Mouse (Mus musculus) MEL (cell line): ENCODE data around the gene Taok1. TPM values are rescaled to one million over a fixed set of nuclear protein-coding genes. Genes with fewer than 3 reads are reported as not detected.

Experiments
- DNase-seq: peaks from one replicate; pipeline ENCODE4 v3.0.0; 2011; ENCODE audit warnings: low read depth, low spot score
- H3K27ac ChIP-seq: 2 replicates; pipeline ENCODE4 v1.5.1; 2012; ENCODE audit warnings: low read depth, mild to moderate bottlenecking, control low read depth, low read length, moderate library complexity; ENCODE audit not compliant: control insufficient read depth
- H3K27me3 ChIP-seq, 2 experiments: fragments of 150-350 bp in 1 of 2; sonication (generic) in 1 of 2; 2 replicates each; pipeline ENCODE4 v1.6.1; 2012; ENCODE audit warnings: low read length in 2 of 2, mild to moderate bottlenecking in 2 of 2, improper control_type of control experiment in 1 of 2, moderate library complexity in 1 of 2; ENCODE audit not compliant: insufficient read depth in 2 of 2, control insufficient read depth in 1 of 2
- H3K36me3 ChIP-seq, 2 experiments: 2 replicates each; pipeline ENCODE4 v1.6.1; 2012 to 2014; ENCODE audit warnings: low read length in 2 of 2, improper control_type of control experiment in 1 of 2, inconsistent platforms in 1 of 2, mild to moderate bottlenecking in 1 of 2; ENCODE audit not compliant: insufficient read depth in 2 of 2, control insufficient read depth in 1 of 2
- H3K4me1 ChIP-seq, 2 experiments: fragments of 150-350 bp in 1 of 2; sonication (generic) in 1 of 2; 2 replicates each; pipeline ENCODE4 v1.6.1; 2012; ENCODE audit warnings: low read length in 2 of 2, improper control_type of control experiment in 1 of 2, mild to moderate bottlenecking in 1 of 2; ENCODE audit not compliant: insufficient read depth in 2 of 2, control insufficient read depth in 1 of 2
- H3K4me3 ChIP-seq, 2 experiments: fragments of 150-350 bp in 1 of 2; sonication (generic) in 1 of 2; 2 replicates each; pipeline ENCODE4 v1.5.1; 2012; ENCODE audit warnings: low read depth in 2 of 2, low read length in 2 of 2, mild to moderate bottlenecking in 2 of 2, moderate library complexity in 2 of 2, control low read depth in 1 of 2, improper control_type of control experiment in 1 of 2; ENCODE audit not compliant: control insufficient read depth in 1 of 2, insufficient read depth in 1 of 2
- H3K79me2 ChIP-seq: 2 replicates; pipeline ENCODE4 v1.6.1; 2012; ENCODE audit warnings: mild to moderate bottlenecking, low read length, moderate library complexity; ENCODE audit not compliant: control insufficient read depth, poor library complexity, insufficient read depth
- H3K9ac ChIP-seq: 2 replicates; pipeline ENCODE4 v1.6.1; 2012; ENCODE audit warnings: low read depth, mild to moderate bottlenecking, control low read depth, low read length, moderate library complexity; ENCODE audit not compliant: control insufficient read depth, poor library complexity, severe bottlenecking
- H3K9me3 ChIP-seq: fragments of 150-350 bp; sonication (generic); replicated peaks from 2 replicates; pipeline ENCODE4 v1.6.1; 2012; ENCODE audit warnings: mild to moderate bottlenecking, low read length, improper control_type of control experiment, moderate library complexity; ENCODE audit not compliant: insufficient read depth
- BHLHE40 ChIP-seq: IDR thresholded peaks from 2 replicates; pipeline ENCODE4 v1.6.1; 2012; ENCODE audit warnings: low read depth, mild to moderate bottlenecking, inconsistent platforms, low read length, improper control_type of control experiment, borderline replicate concordance
- CHD1 ChIP-seq: IDR thresholded peaks from 2 replicates; pipeline ENCODE4 v1.6.1; 2012; ENCODE audit warnings: low read depth, mild to moderate bottlenecking, inconsistent platforms, low read length, improper control_type of control experiment
- CHD2 ChIP-seq: IDR thresholded peaks from 2 replicates; pipeline ENCODE4 v1.6.1; 2011; ENCODE audit warnings: low read length, improper control_type of control experiment
- CTCF ChIP-seq, 3 experiments: IDR thresholded peaks in 2 of 3; conservative IDR thresholded peaks in 1 of 3; 2 replicates each; pipeline ENCODE4 v1.5.1; 2011 to 2012; ENCODE audit warnings: low read length in 3 of 3, low read depth in 2 of 3, mild to moderate bottlenecking in 2 of 3, improper control_type of control experiment in 1 of 3, inconsistent platforms in 1 of 3, mixed read lengths in 1 of 3, moderate library complexity in 1 of 3; ENCODE audit not compliant: control insufficient read depth in 1 of 3, insufficient read depth in 1 of 3, poor library complexity in 1 of 3, severe bottlenecking in 1 of 3
- ELF1 ChIP-seq: IDR thresholded peaks from 2 replicates; pipeline ENCODE4 v1.6.1; 2014; ENCODE audit warnings: low read depth, mild to moderate bottlenecking, inconsistent platforms, low read length, improper control_type of control experiment, moderate library complexity
- EP300 ChIP-seq, 2 experiments: IDR thresholded peaks; 2 replicates each; pipeline ENCODE4 v1.6.1; 2011; ENCODE audit warnings: improper control_type of control experiment in 2 of 2, low read length in 2 of 2, low read depth in 1 of 2, mild to moderate bottlenecking in 1 of 2
- ETS1 ChIP-seq: IDR thresholded peaks from 2 replicates; pipeline ENCODE4 v1.6.1; 2012; ENCODE audit warnings: low read depth, mild to moderate bottlenecking, inconsistent platforms, low read length, improper control_type of control experiment, moderate library complexity
- GABPA ChIP-seq: IDR thresholded peaks from 2 replicates; pipeline ENCODE4 v1.6.1; 2012; ENCODE audit warnings: low read depth, mild to moderate bottlenecking, inconsistent platforms, low read length, improper control_type of control experiment, moderate library complexity
- GATA1 ChIP-seq: IDR thresholded peaks from 2 replicates; pipeline ENCODE4 v1.6.1; 2011; ENCODE audit warnings: low read depth, low read length, improper control_type of control experiment
- JUND ChIP-seq: IDR thresholded peaks from 2 replicates; pipeline ENCODE4 v1.6.1; 2011; ENCODE audit warnings: low read depth, mild to moderate bottlenecking, improper control_type of control experiment, low read length
- MAFK ChIP-seq: IDR thresholded peaks from 2 replicates; pipeline ENCODE4 v1.6.1; 2011; ENCODE audit warnings: low read depth, mild to moderate bottlenecking, low read length, improper control_type of control experiment, borderline replicate concordance
- MAZ ChIP-seq: IDR thresholded peaks from 2 replicates; pipeline ENCODE4 v1.6.1; 2012; ENCODE audit warnings: low read depth, mild to moderate bottlenecking, inconsistent platforms, low read length, improper control_type of control experiment
- MXI1 ChIP-seq: IDR thresholded peaks from 2 replicates; pipeline ENCODE4 v1.6.1; 2011; ENCODE audit warnings: mild to moderate bottlenecking, low read depth, low read length, improper control_type of control experiment
- MYB ChIP-seq: IDR thresholded peaks from 2 replicates; pipeline ENCODE4 v1.6.1; 2011; ENCODE audit warnings: mild to moderate bottlenecking, low read depth, low read length, improper control_type of control experiment
- NELFE ChIP-seq: IDR thresholded peaks from 2 replicates; pipeline ENCODE4 v1.6.1; 2011; ENCODE audit warnings: low read depth, low read length, improper control_type of control experiment
- NRF1 ChIP-seq: IDR thresholded peaks from 2 replicates; pipeline ENCODE4 v1.6.1; 2014; ENCODE audit warnings: low read depth, mild to moderate bottlenecking, inconsistent platforms, low read length, improper control_type of control experiment, moderate library complexity; ENCODE audit not compliant: poor library complexity, insufficient read depth, severe bottlenecking
- POLR2AphosphoS2 ChIP-seq: IDR thresholded peaks from 2 replicates; pipeline ENCODE4 v1.6.1; 2011; ENCODE audit warnings: low read length, improper control_type of control experiment
- POLR2AphosphoS5 ChIP-seq: IDR thresholded peaks from 2 replicates; pipeline ENCODE4 v1.6.1; 2012; ENCODE audit warnings: low read depth, borderline replicate concordance, mild to moderate bottlenecking, inconsistent platforms, low read length, moderate library complexity, mixed read lengths
- RCOR1 ChIP-seq: IDR thresholded peaks from 2 replicates; pipeline ENCODE4 v1.6.1; 2012; ENCODE audit warnings: low read depth, mild to moderate bottlenecking, inconsistent platforms, low read length, improper control_type of control experiment
- SIN3A ChIP-seq: IDR thresholded peaks from 2 replicates; pipeline ENCODE4 v1.6.1; 2012; ENCODE audit warnings: low read length, improper control_type of control experiment, inconsistent platforms
- SMC3 ChIP-seq: IDR thresholded peaks from 2 replicates; pipeline ENCODE4 v1.6.1; 2011; ENCODE audit warnings: low read depth, low read length, improper control_type of control experiment
- TBP ChIP-seq: IDR thresholded peaks from 2 replicates; pipeline ENCODE4 v1.8.0; 2011; ENCODE audit warnings: low read depth, low read length, improper control_type of control experiment
- UBTF ChIP-seq: IDR thresholded peaks from 2 replicates; pipeline ENCODE4 v1.6.1; 2012; ENCODE audit warnings: low read depth, mild to moderate bottlenecking, inconsistent platforms, low read length, improper control_type of control experiment, moderate library complexity, borderline replicate concordance; ENCODE audit not compliant: insufficient read depth
- USF1 ChIP-seq: IDR thresholded peaks from 2 replicates; pipeline ENCODE4 v1.6.1; 2014; ENCODE audit warnings: low read depth, mild to moderate bottlenecking, inconsistent platforms, low read length, improper control_type of control experiment, moderate library complexity
- USF2 ChIP-seq, 2 experiments: IDR thresholded peaks; 2 replicates each; pipeline ENCODE4 v1.6.1; 2011 to 2012; ENCODE audit warnings: improper control_type of control experiment in 2 of 2, low read length in 2 of 2, borderline replicate concordance in 1 of 2, inconsistent platforms in 1 of 2, low read depth in 1 of 2, mild to moderate bottlenecking in 1 of 2; ENCODE audit not compliant: insufficient read depth in 1 of 2
- ZC3H11A ChIP-seq: IDR thresholded peaks from 2 replicates; pipeline ENCODE4 v1.6.1; 2012; ENCODE audit warnings: low read depth, mild to moderate bottlenecking, inconsistent platforms, low read length, improper control_type of control experiment
- ZKSCAN1 ChIP-seq: IDR thresholded peaks from 2 replicates; pipeline ENCODE4 v1.6.1; 2012; ENCODE audit warnings: low read depth, mild to moderate bottlenecking, inconsistent platforms, low read length, improper control_type of control experiment, moderate library complexity
- ZMIZ1 ChIP-seq: IDR thresholded peaks from 2 replicates; pipeline ENCODE4 v1.6.1; 2012; ENCODE audit warnings: low read depth, mild to moderate bottlenecking, inconsistent platforms, low read length, improper control_type of control experiment, moderate library complexity
- ZNF384 ChIP-seq: IDR thresholded peaks from 2 replicates; pipeline ENCODE4 v1.6.1; 2012; ENCODE audit warnings: low read depth, mild to moderate bottlenecking, inconsistent platforms, low read length, improper control_type of control experiment
- polyA plus RNA-seq, 2 experiments: library from polyadenylated mRNA; stranded (reverse) in 1 of 2; unstranded in 1 of 2; fragments of >175 nt in 1 of 2; fragments of >200 nt in 1 of 2; gene quantifications; 2 replicates each; pipeline versions ENCODE4 v1.2.1 to v1.2.4; 2012; ENCODE audit warnings: low replicate concordance in 2 of 2, low read depth in 1 of 2; ENCODE audit not compliant: insufficient read length in 2 of 2, insufficient read depth in 1 of 2, missing spikeins in 1 of 2
- total RNA-seq: library from RNA; depleted of rRNA; stranded (reverse); fragments of 300-350 nt; gene quantifications from 2 replicates; pipeline ENCODE4 v1.2.3, GENCODE M21; 2012

Taok1 gene
- total and polyA plus RNA-seq, 3 experiments, result 7.9 to 31.0 (median 15.9) TPM

DNA sequence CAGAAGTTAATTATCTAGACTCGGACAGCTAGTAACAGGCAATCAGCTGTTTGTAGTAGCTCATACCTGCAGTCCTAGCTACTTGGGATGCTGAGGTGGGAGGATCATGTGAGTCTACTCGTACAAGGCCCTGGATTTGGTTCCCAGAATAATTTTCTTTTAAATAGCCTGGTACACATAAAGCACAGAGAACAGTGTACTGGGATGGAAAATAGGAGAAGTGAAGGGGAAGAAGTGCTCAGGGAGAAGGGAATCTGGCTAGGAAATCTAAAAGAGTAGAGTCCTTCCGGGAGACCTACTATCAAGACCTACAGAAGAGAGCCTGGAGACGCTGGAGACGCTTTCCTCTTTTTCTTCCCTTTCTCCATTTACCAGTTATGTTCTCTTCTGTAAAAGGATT is 16.4 kb upstream of the Taok1 start:
- DNase-seq, result no peak
- Histone ChIP-seq H3K27me3 (no peaks in the 10 kb centered on the region), H3K9me3 (no peaks in the 10 kb centered on the region), H3K9ac (peak overlapping the region; percentile 56), H3K4me1 (peaks cover 21 to 32% of the 10 kb centered on the region in 2 experiments), H3K4me3 (peak overlapping the region; percentile 57 to 83)
- no peak for TF ChIP-seq MYB
- TF ChIP-seq MAZ, result peak; percentile 3; the same call in 1 of the 2 replicates
- TF ChIP-seq ETS1, result 0 out of 2 replicates have a peak, but pooled peaks have one; percentile 18
- 0 out of 2 replicates have a peak, but pooled peaks have one; percentile 7 for TF ChIP-seq ELF1
- no peak; a peak in 1 of 4 replicates for TF ChIP-seq EP300 (IDR thresholded peaks at IDR 0.05; ENCODE audit: low read depth in 1 of 2, low read length in 2 of 2)
- TF ChIP-seq, all 39 proteins: peak for 3
- H3K79me2 ChIP-seq, result no peaks in the 10 kb centered on the region
- peaks cover 0 to 23% of the 10 kb centered on the region in 2 experiments; a peak in 2 of 4 replicates for H3K36me3 ChIP-seq
- H3K27ac ChIP-seq, result 0 out of 2 replicates have a peak overlapping the region, but pooled peaks have one; percentile 5

DNA sequence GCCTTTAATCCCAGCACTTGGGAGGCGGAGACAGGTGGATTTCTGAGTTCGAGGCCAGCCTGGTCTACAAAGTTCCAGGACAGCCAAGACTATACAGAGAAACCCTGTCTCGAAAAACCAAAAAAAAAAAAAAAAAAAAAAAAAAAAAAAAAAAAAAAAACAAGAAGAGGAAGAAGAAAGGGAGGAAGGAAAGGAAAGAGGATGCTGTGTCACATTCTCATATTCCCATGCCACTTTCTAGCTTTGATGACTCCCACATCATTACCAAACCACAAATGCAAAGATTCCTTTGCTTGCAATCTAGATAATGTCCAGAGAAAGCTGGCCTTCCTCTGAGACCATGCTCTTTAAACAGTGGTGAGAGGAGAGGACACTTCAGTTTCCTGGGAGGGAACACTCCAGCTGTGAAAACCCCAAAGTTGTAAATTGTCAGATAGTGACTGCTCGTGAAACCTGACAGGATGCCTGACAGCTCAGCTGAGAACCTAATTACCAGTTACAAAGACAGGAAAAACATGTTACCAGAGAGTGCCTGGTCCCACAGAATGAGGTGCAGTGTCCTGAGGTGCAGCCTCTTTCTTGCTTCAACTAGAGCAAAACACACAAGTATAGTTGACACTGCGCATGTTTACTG is 14.4 kb upstream of the Taok1 start:
- Histone ChIP-seq H3K27ac (no peak overlapping the region), H3K9ac (no peak overlapping the region), H3K9me3 (no peaks in the 10 kb centered on the region), H3K4me1 (peaks cover 19% of the 10 kb centered on the region in 2 experiments), H3K4me3 (no peak overlapping the region), H3K36me3 (peaks cover 0 to 12% of the 10 kb centered on the region in 2 experiments; a peak in 2 of 4 replicates), H3K79me2 (no peaks in the 10 kb centered on the region), H3K27me3 (no peaks in the 10 kb centered on the region)
- peak; percentile 52 for DNase-seq
- TF ChIP-seq ZMIZ1 (no peak), MAZ (no peak), GATA1 (0 out of 2 replicates have a peak, but pooled peaks have one; percentile 19), SMC3 (no peak), USF2 (IDR thresholded peaks at IDR 0.05; ENCODE audit: borderline replicate concordance in 1 of 2, insufficient read depth in 1 of 2, low read depth in 1 of 2, low read length in 2 of 2) (no peak), MYB (no peak), MAFK (no peak), CHD2 (no peak), EP300 (IDR thresholded peaks at IDR 0.05; ENCODE audit: low read depth in 1 of 2, low read length in 2 of 2) (no peak; a peak in 1 of 4 replicates), POLR2AphosphoS2 (no peak), CHD1 (no peak), RCOR1 (no peak), MXI1 (peak; percentile 36; the same call in 1 of the 2 replicates), USF1 (no peak), NELFE (no peak; the same call in 1 of the 2 replicates), ETS1 (peak; percentile 72), ZC3H11A (no peak), CTCF (IDR thresholded peaks at IDR 0.05 in 2 of 3, conservative IDR thresholded peaks at IDR 0.05 in 1 of 3; ENCODE audit: control insufficient read depth in 1 of 3, insufficient read depth in 1 of 3, low read depth in 2 of 3, low read length in 3 of 3, poor library complexity in 1 of 3, severe bottlenecking in 1 of 3) (no peak), GABPA (no peak), ZKSCAN1 (no peak), BHLHE40 (no peak), TBP (no peak), ZNF384 (peak; percentile 90), UBTF (no peak), JUND (no peak), NRF1 (no peak), ELF1 (no peak), SIN3A (peak; percentile 49), POLR2AphosphoS5 (no peak)
